12 mouse cellular contexts compared by ENCODE assay signal in genomic region chr5:125102352-125102751, GRCm38 (mm10).
DNase-seq lines count a peak whose midpoint lies in the region; ATAC-seq lines count a peak whose summit lies in the region.
"Had no signal": no experiment of that assay in that cellular context is flagged by ENCODE, and none has a peak within 500 bp of the region (broad histone marks: within the 10 kb centered on the region; RNA-seq: fewer than 3 reads in every experiment).

No protein-coding gene starts in this region.

- H3K9ac ChIP-seq in heart, embryonic 14.5 days (ENCODE audit: low read length), result peak overlapping the region; percentile 26; the same call in 1 of the 2 replicates
- no peak overlapping the region for H3K9ac ChIP-seq in hindbrain, embryonic 14.5 days
- H3K9ac ChIP-seq in midbrain, embryonic 14.5 days (replicated peaks; ENCODE audit: low read length), result no peak overlapping the region; the same call in 1 of the 2 replicates

- H3K9me3 ChIP-seq in heart, embryonic 14.5 days (ENCODE audit: control insufficient read depth, low read length), result no peaks in the 10 kb centered on the region
- H3K9me3 ChIP-seq in hindbrain, embryonic 14.5 days (ENCODE audit: control insufficient read depth, low read length), result no peaks in the 10 kb centered on the region
- H3K9me3 ChIP-seq in midbrain, embryonic 14.5 days (ENCODE audit: control insufficient read depth, low read length), result no peaks in the 10 kb centered on the region

- H3K4me1 ChIP-seq in heart, embryonic 14.5 days (ENCODE audit: control insufficient read depth in 2 of 2, insufficient read depth in 2 of 2, low read length in 2 of 2), result peaks cover 26 to 38% of the 10 kb centered on the region in 2 experiments
- peaks cover 27% of the 10 kb centered on the region for H3K4me1 ChIP-seq in hindbrain, embryonic 14.5 days (replicated peaks; ENCODE audit: control insufficient read depth, insufficient read depth, low read length)
- H3K4me1 ChIP-seq in midbrain, embryonic 14.5 days (ENCODE audit: control insufficient read depth, insufficient read depth, low read length), result peaks cover 24% of the 10 kb centered on the region

- WGBS in heart, embryonic 14.5 days, result 39% methylated on average over 8 of the region's 8 CpGs
- 69% methylated on average over 8 of the region's 8 CpGs for WGBS in hindbrain, embryonic 14.5 days
- WGBS in midbrain, embryonic 14.5 days, result 53% methylated on average over 8 of the region's 8 CpGs

- H3K4me2 ChIP-seq in heart, embryonic 14.5 days (ENCODE audit: low read length), result no peak overlapping the region
- H3K4me2 ChIP-seq in hindbrain, embryonic 14.5 days (replicated peaks), result no peak overlapping the region
- no peak overlapping the region for H3K4me2 ChIP-seq in midbrain, embryonic 14.5 days (ENCODE audit: low read length)

- no peaks in the 10 kb centered on the region for H3K27me3 ChIP-seq in heart, embryonic 14.5 days (ENCODE audit: control insufficient read depth, insufficient read depth, low read length)
- no peaks in the 10 kb centered on the region for H3K27me3 ChIP-seq in hindbrain, embryonic 14.5 days (ENCODE audit: control insufficient read depth, insufficient read depth, low read length)
- H3K27me3 ChIP-seq in midbrain, embryonic 14.5 days (ENCODE audit: control insufficient read depth, insufficient read depth, low read length), result no peaks in the 10 kb centered on the region

- peak overlapping the region; percentile 9 to 29; a peak in 3 of 4 replicates for H3K27ac ChIP-seq in heart, embryonic 14.5 days (replicated peaks in 1 of 2; ENCODE audit: control insufficient read depth in 1 of 2, insufficient read depth in 1 of 2, low read depth in 2 of 2, low read length in 2 of 2)
- peak overlapping the region; percentile 87 for H3K27ac ChIP-seq in hindbrain, embryonic 14.5 days
- H3K27ac ChIP-seq in midbrain, embryonic 14.5 days (replicated peaks; ENCODE audit: low read depth, low read length), result peak overlapping the region; percentile 81
- H3K27ac ChIP-seq: macrophage had no signal

- H3K36me3 ChIP-seq in heart, embryonic 14.5 days (ENCODE audit: control insufficient read depth, insufficient read depth, low read length), result peaks cover 69% of the 10 kb centered on the region
- H3K36me3 ChIP-seq in hindbrain, embryonic 14.5 days (replicated peaks; ENCODE audit: control insufficient read depth, insufficient read depth), result peaks cover 44% of the 10 kb centered on the region
- peaks cover 30% of the 10 kb centered on the region for H3K36me3 ChIP-seq in midbrain, embryonic 14.5 days (ENCODE audit: control insufficient read depth, insufficient read depth, low read length)

- ATAC-seq in heart, embryonic 14.5 days (ENCODE audit: insufficient number of reproducible peaks, insufficient read depth, low FRiP score, low read depth), result no peak
- ATAC-seq in common myeloid progenitor, adult 5-6 weeks (replicated peaks; ENCODE audit: low read depth, poor library complexity, severe bottlenecking), result peak; percentile 20
- no peak; the same call in 1 of the 2 replicates for ATAC-seq in hindbrain, embryonic 14.5 days (ENCODE audit: low FRiP score)
- 0 out of 2 replicates have a peak, but pooled peaks have one; percentile 9 for ATAC-seq in midbrain, embryonic 14.5 days (ENCODE audit: low FRiP score, low TSS enrichment)
- ATAC-seq: activated CD4-positive, CD25-positive, alpha-beta regulatory T cell, adult 4 months had no signal

- no peak overlapping the region for H3K4me3 ChIP-seq in heart, embryonic 14.5 days (ENCODE audit: control insufficient read depth in 1 of 2, insufficient read depth in 1 of 2, low read depth in 1 of 2, low read length in 2 of 2)
- H3K4me3 ChIP-seq in hindbrain, embryonic 14.5 days (replicated peaks; ENCODE audit: low read length), result no peak overlapping the region
- no peak overlapping the region for H3K4me3 ChIP-seq in midbrain, embryonic 14.5 days (replicated peaks; ENCODE audit: low read depth, low read length)

- no peak for DNase-seq in heart, postnatal 4 days
- DNase-seq in hindbrain, embryonic 14.5 days (ENCODE audit: low spot score), result no peak
- DNase-seq in midbrain, embryonic 14.5 days, result no peak
- no peak for DNase-seq in left cerebral cortex, adult 8-10 months (ENCODE audit: low spot score in 2 of 2)
- DNase-seq in right cerebral cortex, postnatal 4 days, result no peak
- no peak for DNase-seq in kidney, adult 9 months
- DNase-seq: cerebellum, adult 8-10 months; right cerebral cortex, postnatal 25 days had no signal

Comparison
In these comparisons a context has a peak if more than half of its experiments do, and no peak if none do; other contexts are left out.
1. ATAC-seq: peak in common myeloid progenitor, adult 5-6 weeks (single experiment) and midbrain, embryonic 14.5 days (single experiment); none in heart, embryonic 14.5 days (single experiment) and hindbrain, embryonic 14.5 days (single experiment).
2. H3K27ac ChIP-seq: peak in every context shown above with its lines; median percentile 87 in hindbrain, embryonic 14.5 days; 81 in midbrain, embryonic 14.5 days; 19 in heart, embryonic 14.5 days.